ENCODE assay signal across 7 mouse cellular contexts in genomic region chr11:102285095-102285834, GRCm38 (mm10). TPM values are rescaled to one million over a fixed set of nuclear protein-coding genes. Genes with fewer than 3 reads are reported as not detected.
DNase-seq lines count a peak whose midpoint lies in the region; ATAC-seq and TF ChIP-seq lines count a peak whose summit lies in the region.

No protein-coding gene starts in this region.

- 2% methylated on average over 31 of the region's 31 CpGs for WGBS in lung, embryonic 14.5 days
- 7% methylated on average over 31 of the region's 31 CpGs for WGBS in embryonic facial prominence, embryonic 10.5 days
- 3% methylated on average over 31 of the region's 31 CpGs for WGBS in heart, embryonic 16.5 days
- 2% methylated on average over 29 of the region's 31 CpGs for whole genome bisulfite sequencing in macrophage (ENCODE audit: missing documents)

- H3K36me3 ChIP-seq in lung, embryonic 14.5 days (ENCODE audit: insufficient read depth) = peaks cover 33% of the 10 kb centered on the region
- peaks cover 32% of the 10 kb centered on the region for H3K36me3 ChIP-seq in embryonic facial prominence, embryonic 10.5 days (replicated peaks)
- peaks cover 13% of the 10 kb centered on the region for H3K36me3 ChIP-seq in heart, embryonic 16.5 days (ENCODE audit: control insufficient read depth, insufficient read depth)
- H3K36me3 ChIP-seq in macrophage (ENCODE audit: inconsistent target) = peaks cover 11% of the 10 kb centered on the region

- H3K79me2 ChIP-seq in macrophage (ENCODE audit: inconsistent target) = peaks cover 23% of the 10 kb centered on the region

- H3K4me1 ChIP-seq in lung, embryonic 14.5 days (ENCODE audit: insufficient read depth) = no peaks in the 10 kb centered on the region
- peaks cover 27% of the 10 kb centered on the region for H3K4me1 ChIP-seq in embryonic facial prominence, embryonic 10.5 days
- H3K4me1 ChIP-seq in heart, embryonic 16.5 days (ENCODE audit: control insufficient read depth, insufficient read depth, low read length) = peaks cover 16% of the 10 kb centered on the region

- H3K4me2 ChIP-seq in lung, embryonic 14.5 days = peak overlapping the region; percentile 70
- peak overlapping the region; percentile 84 for H3K4me2 ChIP-seq in heart, embryonic 16.5 days (ENCODE audit: low read depth, low read length)

- H3K27me3 ChIP-seq in lung, embryonic 14.5 days (ENCODE audit: insufficient read depth, low read length) = no peaks in the 10 kb centered on the region
- no peaks in the 10 kb centered on the region for H3K27me3 ChIP-seq in embryonic facial prominence, embryonic 10.5 days (replicated peaks; ENCODE audit: low read depth, poor library complexity, severe bottlenecking)
- H3K27me3 ChIP-seq in heart, embryonic 16.5 days (ENCODE audit: control insufficient read depth, insufficient read depth, low read length) = no peaks in the 10 kb centered on the region

- H3K4me3 ChIP-seq in lung, embryonic 14.5 days (ENCODE audit: low read depth, low read length) = peak overlapping the region; percentile 66
- H3K4me3 ChIP-seq in embryonic facial prominence, embryonic 10.5 days = peak overlapping the region; percentile 90
- H3K4me3 ChIP-seq in heart, embryonic 16.5 days (ENCODE audit: low read length) = peak overlapping the region; percentile 72
- peak overlapping the region; percentile 98 for H3K4me3 ChIP-seq in macrophage (ENCODE audit: inconsistent target)

- no peak for TF ChIP-seq CTCF in lung, embryonic 14.5 days (IDR thresholded peaks at IDR 0.05; ENCODE audit: low read depth)

- no peaks in the 10 kb centered on the region for H3K9me3 ChIP-seq in lung, embryonic 14.5 days (ENCODE audit: low read depth, low read length)
- no peaks in the 10 kb centered on the region for H3K9me3 ChIP-seq in embryonic facial prominence, embryonic 10.5 days
- H3K9me3 ChIP-seq in heart, embryonic 16.5 days (replicated peaks; ENCODE audit: control insufficient read depth, low read length) = no peaks in the 10 kb centered on the region

- H3K27ac ChIP-seq in lung, embryonic 14.5 days (ENCODE audit: low read depth) = peak overlapping the region; percentile 86
- peak overlapping the region; percentile 88 for H3K27ac ChIP-seq in embryonic facial prominence, embryonic 10.5 days (replicated peaks)
- H3K27ac ChIP-seq in heart, embryonic 16.5 days (ENCODE audit: low read length) = peak overlapping the region; percentile 85
- H3K27ac ChIP-seq in macrophage = peak overlapping the region; percentile 80

- H3K9ac ChIP-seq in lung, embryonic 14.5 days = peak overlapping the region; percentile 80
- peak overlapping the region; percentile 93 for H3K9ac ChIP-seq in heart, embryonic 16.5 days (ENCODE audit: low read length)

- peak; percentile 24 for DNase-seq in lung, embryonic 14.5 days
- DNase-seq in lung, postnatal 14 days = no peak
- DNase-seq in embryonic facial prominence, embryonic 10.5 days (ENCODE audit: low spot score) = no peak
- DNase-seq in Muller cell, postnatal 12 days (ENCODE audit: inconsistent ontology term) = no peak
- DNase-seq in layer of hippocampus, postnatal 25 days (ENCODE audit: extremely low spot score in 1 of 2, low spot score in 1 of 2) = no peak

- ATAC-seq in lung, embryonic 14.5 days (ENCODE audit: insufficient read depth) = peak; percentile 57
- peak; percentile 45 for ATAC-seq in heart, embryonic 16.5 days (replicated peaks; ENCODE audit: extremely low read depth, insufficient read depth, low FRiP score)

RNA-seq across cellular contexts. Expression of gene Tmub2, which starts 0.5 kb away (rescaled TPM):
- 48.8 and 49.9 TPM in 2 replicates for polyA plus RNA-seq in lung, embryonic 14.5 days (2014; fragmentation: Nextera tagmentation; extraction: Ambion mirVana)
- 45.2 and 46.2 TPM in 2 replicates for polyA plus RNA-seq in embryonic facial prominence, embryonic 10.5 days (2016; fragmentation: Nextera tagmentation; extraction: Ambion mirVana)
- 42.6 and 44.9 TPM in 2 replicates for polyA plus RNA-seq in heart, embryonic 16.5 days (2015; fragmentation: Nextera tagmentation; extraction: Ambion mirVana)
- 10 to 100 TPM in 25 of 26 experiments, 1 to 10 TPM in 1; 6.5 to 31.2 (median 20.5) TPM for total RNA-seq in macrophage (2018; cell fraction: chromatin; rRNA removed)
- 10 to 100 TPM; 30.1 to 49.7 (median 43.3) TPM for total RNA-seq in macrophage (2018; cell fraction: cytosol; rRNA removed)
- 10 to 100 TPM; 18.7 to 61.6 (median 41.7) TPM for total RNA-seq in macrophage (2018; cell fraction: nucleus; rRNA removed)
- 30.1 to 47.5 TPM (median 30.9 TPM) in 3 replicates for polyA plus RNA-seq in macrophage (2018)
- total RNA-seq in layer of hippocampus, postnatal 25 days (2021) = 10 to 100 TPM; 64.7 to 71.7 TPM

RNA-seq across cellular contexts. Expression of gene Atxn7l3, which starts 11.2 kb away (rescaled TPM):
- polyA plus RNA-seq in lung, embryonic 14.5 days (2014; fragmentation: Nextera tagmentation; extraction: Ambion mirVana) = 17.4 TPM in 2 replicates
- 15.6 and 18.2 TPM in 2 replicates for polyA plus RNA-seq in embryonic facial prominence, embryonic 10.5 days (2016; fragmentation: Nextera tagmentation; extraction: Ambion mirVana)
- 7.1 and 9.1 TPM in 2 replicates for polyA plus RNA-seq in heart, embryonic 16.5 days (2015; fragmentation: Nextera tagmentation; extraction: Ambion mirVana)
- total RNA-seq in macrophage (2018; cell fraction: chromatin; rRNA removed) = 10 to 100 TPM; 14.4 to 80.8 (median 50.6) TPM
- 10 to 100 TPM; 26.2 to 49.2 (median 39.8) TPM for total RNA-seq in macrophage (2018; cell fraction: cytosol; rRNA removed)
- 10 to 100 TPM; 27.4 to 81.9 (median 56.8) TPM for total RNA-seq in macrophage (2018; cell fraction: nucleus; rRNA removed)
- 14.9 to 36.0 TPM (median 29.4 TPM) in 3 replicates for polyA plus RNA-seq in macrophage (2018)
- 100 to 1,000 TPM; 166 to 174 TPM for total RNA-seq in layer of hippocampus, postnatal 25 days (2021)

RNA-seq across cellular contexts. Expression of gene Asb16, which starts 16.7 kb away (rescaled TPM):
- polyA plus RNA-seq in lung, embryonic 14.5 days (2014; fragmentation: Nextera tagmentation; extraction: Ambion mirVana) = 0.08 TPM in 1 of 2 replicates, not detected in the other
- polyA plus RNA-seq in embryonic facial prominence, embryonic 10.5 days (2016; fragmentation: Nextera tagmentation; extraction: Ambion mirVana) = 0.09 and 0.10 TPM in 2 replicates
- polyA plus RNA-seq in heart, embryonic 16.5 days (2015; fragmentation: Nextera tagmentation; extraction: Ambion mirVana) = 0.08 and 0.09 TPM in 2 replicates
- total RNA-seq in macrophage (2018; cell fraction: chromatin; rRNA removed) = not detected
- under 1 TPM in 2 of 26 experiments, not detected in 24; 0.04 to 0.09 TPM for total RNA-seq in macrophage (2018; cell fraction: cytosol; rRNA removed)
- not detected for total RNA-seq in macrophage (2018; cell fraction: nucleus; rRNA removed)
- not detected in 3 replicates for polyA plus RNA-seq in macrophage (2018)
- total RNA-seq in layer of hippocampus, postnatal 25 days (2021) = 1 to 10 TPM in 1 of 2 experiments, under 1 TPM in 1; 0.70 to 1.1 TPM

RNA-seq across cellular contexts. Expression of gene Ubtf, which starts 34.3 kb away (rescaled TPM):
- polyA plus RNA-seq in lung, embryonic 14.5 days (2014; fragmentation: Nextera tagmentation; extraction: Ambion mirVana) = 86.0 and 93.8 TPM in 2 replicates
- polyA plus RNA-seq in embryonic facial prominence, embryonic 10.5 days (2016; fragmentation: Nextera tagmentation; extraction: Ambion mirVana) = 94.2 and 96.3 TPM in 2 replicates
- 57.8 and 58.9 TPM in 2 replicates for polyA plus RNA-seq in heart, embryonic 16.5 days (2015; fragmentation: Nextera tagmentation; extraction: Ambion mirVana)
- 100 to 1,000 TPM in 17 of 26 experiments, 10 to 100 TPM in 9; 61.9 to 319 (median 115) TPM for total RNA-seq in macrophage (2018; cell fraction: chromatin; rRNA removed)
- 10 to 100 TPM; 34.6 to 66.8 (median 49.1) TPM for total RNA-seq in macrophage (2018; cell fraction: cytosol; rRNA removed)
- 100 to 1,000 TPM in 1 of 26 experiments, 10 to 100 TPM in 25; 46.9 to 110 (median 73.5) TPM for total RNA-seq in macrophage (2018; cell fraction: nucleus; rRNA removed)
- 44.6 to 66.0 TPM (median 62.1 TPM) in 3 replicates for polyA plus RNA-seq in macrophage (2018)
- total RNA-seq in layer of hippocampus, postnatal 25 days (2021) = 100 to 1,000 TPM; 123 to 134 TPM

RNA-seq across cellular contexts. Expression of gene BC030867, which starts 36.6 kb away (rescaled TPM):
- 21.4 and 22.2 TPM in 2 replicates for polyA plus RNA-seq in lung, embryonic 14.5 days (2014; fragmentation: Nextera tagmentation; extraction: Ambion mirVana)
- 30.1 and 32.4 TPM in 2 replicates for polyA plus RNA-seq in embryonic facial prominence, embryonic 10.5 days (2016; fragmentation: Nextera tagmentation; extraction: Ambion mirVana)
- polyA plus RNA-seq in heart, embryonic 16.5 days (2015; fragmentation: Nextera tagmentation; extraction: Ambion mirVana) = 11.8 and 12.3 TPM in 2 replicates
- total RNA-seq in macrophage (2018; cell fraction: chromatin; rRNA removed) = 1 to 10 TPM in 20 of 26 experiments, under 1 TPM in 5, not detected in 1; 0.41 to 8.4 (median 1.8) TPM
- 1 to 10 TPM in 7 of 26 experiments, under 1 TPM in 19; 0.08 to 1.6 (median 0.71) TPM for total RNA-seq in macrophage (2018; cell fraction: cytosol; rRNA removed)
- 1 to 10 TPM in 18 of 26 experiments, under 1 TPM in 7, not detected in 1; 0.31 to 9.6 (median 1.6) TPM for total RNA-seq in macrophage (2018; cell fraction: nucleus; rRNA removed)
- polyA plus RNA-seq in macrophage (2018) = 0.22 to 4.2 TPM (median 1.5 TPM) in 3 replicates
- 1 to 10 TPM; 1.3 to 1.5 TPM for total RNA-seq in layer of hippocampus, postnatal 25 days (2021)
